Mouse (Mus musculus) liver, adult 2 months (tissue): ENCODE data around the gene Hs3st5.

Experiments
- CTCF ChIP-seq: fragments of 200-500 bp; IDR thresholded peaks from 2 replicates; pipeline ENCODE4 v1.5.1; 2011; ENCODE audit warnings: low read depth, low read length, control low read depth
- POLR2A ChIP-seq: fragments of 200-500 bp; IDR thresholded peaks from 2 replicates; pipeline ENCODE4 v1.6.1; 2011; ENCODE audit warnings: low read length, control low read depth; ENCODE audit not compliant: insufficient read depth; ENCODE audit errors: extremely low read depth

- TF ChIP-seq POLR2A (no peak), CTCF (no peak)
Measured at GRCm38 (mm10) chr10:36558736-36559135, 52.1 kb downstream of the Hs3st5 start.
